Mouse (Mus musculus) stomach, postnatal 0 days (tissue): ENCODE results near the gene Plbd2.

ENCODE experiments used
- CTCF ChIP-seq: IDR thresholded peaks from 2 replicates; pipeline ENCODE4 v1.5.1; 2016; ENCODE audit warnings: antibody characterized with exemption, low read depth, mild to moderate bottlenecking, moderate library complexity
- EP300 ChIP-seq: optimal IDR thresholded peaks from 2 replicates; pipeline ENCODE3; 2016; ENCODE audit warnings: antibody characterized with exemption

- TF ChIP-seq EP300 (no peak), CTCF (no peak)
Observed at GRCm38 (mm10) chr5:120512911-120513555, 9.6 kb upstream of the Plbd2 start.
